Comparison of ENCODE assay signal across 15 mouse cellular contexts in the genomic region with DNA sequence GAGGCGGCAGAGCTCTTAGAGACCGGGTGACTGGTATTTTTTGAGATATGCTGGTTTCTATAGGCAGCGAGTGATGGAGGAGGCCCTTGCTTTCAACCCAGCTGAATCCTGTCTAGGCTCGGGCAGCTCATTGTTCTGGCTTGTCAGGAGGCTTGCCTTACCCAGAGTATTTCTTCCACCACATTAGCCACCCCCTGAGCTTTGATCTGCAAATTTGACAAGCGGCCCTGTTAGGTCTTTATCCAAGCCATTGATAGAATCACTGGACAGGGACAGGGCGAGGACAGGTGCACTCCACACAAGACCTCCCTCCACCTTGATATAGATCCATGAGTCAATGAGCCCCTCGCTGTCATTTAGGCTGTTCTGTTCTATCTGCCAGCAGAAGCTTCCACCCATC.
DNase-seq lines count a peak whose midpoint lies in the region; ATAC-seq and TF ChIP-seq lines count a peak whose summit lies in the region.
"Had no signal": no experiment of that assay in that cellular context is flagged by ENCODE, and none has a peak within 500 bp of the region (broad histone marks: within the 10 kb centered on the region; RNA-seq: fewer than 3 reads in every experiment).

No protein-coding gene starts in this region.

- peaks cover 45% of the 10 kb centered on the region for H3K4me1 ChIP-seq in hindbrain, embryonic 10.5 days (replicated peaks)
- H3K4me1 ChIP-seq in hindbrain, embryonic 14.5 days (replicated peaks; ENCODE audit: control insufficient read depth, insufficient read depth, low read length) = 0 out of 2 replicates have a peak, but pooled peaks cover 7% of the 10 kb centered on the region
- peaks cover 33% of the 10 kb centered on the region for H3K4me1 ChIP-seq in hindbrain, embryonic 13.5 days (replicated peaks)
- H3K4me1 ChIP-seq in thymus, adult 2 months (replicated peaks; ENCODE audit: control insufficient read depth, insufficient read depth, low read length) = no peaks in the 10 kb centered on the region
- H3K4me1 ChIP-seq: heart, embryonic 10.5 days had no signal

- H3K27me3 ChIP-seq in hindbrain, embryonic 10.5 days (ENCODE audit: insufficient read depth, poor library complexity, severe bottlenecking) = peaks cover 3% of the 10 kb centered on the region; the same call in 1 of the 2 replicates
- H3K27me3 ChIP-seq in hindbrain, embryonic 14.5 days (ENCODE audit: control insufficient read depth, insufficient read depth, low read length) = no peaks in the 10 kb centered on the region
- H3K27me3 ChIP-seq in hindbrain, embryonic 13.5 days = peaks cover 4% of the 10 kb centered on the region; the same call in 1 of the 2 replicates
- H3K27me3 ChIP-seq in thymus, adult 2 months (ENCODE audit: control insufficient read depth, insufficient read depth, low read length) = no peaks in the 10 kb centered on the region
- H3K27me3 ChIP-seq: embryonic facial prominence, embryonic 13.5 days had no signal

- H3K4me3 ChIP-seq in hindbrain, embryonic 10.5 days = no peak overlapping the region; the same call in 1 of the 2 replicates
- H3K4me3 ChIP-seq in hindbrain, embryonic 14.5 days (replicated peaks; ENCODE audit: low read length) = no peak overlapping the region
- no peak overlapping the region for H3K4me3 ChIP-seq in hindbrain, embryonic 13.5 days
- no peak overlapping the region for H3K4me3 ChIP-seq in thymus, adult 2 months (ENCODE audit: control insufficient read depth, insufficient read depth, low read length)
- H3K4me3 ChIP-seq: embryonic facial prominence, embryonic 13.5 days; heart, embryonic 10.5 days had no signal

- no peak overlapping the region for H3K4me2 ChIP-seq in hindbrain, embryonic 14.5 days (replicated peaks)
- H3K4me2 ChIP-seq in hindbrain, embryonic 13.5 days = no peak overlapping the region
- H3K4me2 ChIP-seq: embryonic facial prominence, embryonic 13.5 days; lung, embryonic 14.5 days had no signal

- TF ChIP-seq POLR2A in thymus, adult 2 months (IDR thresholded peaks at IDR 0.05; ENCODE audit: control insufficient read depth, extremely low read depth, insufficient read depth, low read length, poor library complexity) = no peak

- WGBS in hindbrain, embryonic 10.5 days = 36% methylated on average over 7 of the region's 7 CpGs
- WGBS in hindbrain, embryonic 14.5 days = 23% methylated on average over 7 of the region's 7 CpGs
- 26% methylated on average over 7 of the region's 7 CpGs for WGBS in hindbrain, embryonic 13.5 days
- WGBS in thymus, adult 2 months = 85% methylated on average over 7 of the region's 7 CpGs

- H3K9me3 ChIP-seq in hindbrain, embryonic 10.5 days = no peaks in the 10 kb centered on the region
- no peaks in the 10 kb centered on the region for H3K9me3 ChIP-seq in hindbrain, embryonic 14.5 days (ENCODE audit: control insufficient read depth, low read length)
- no peaks in the 10 kb centered on the region for H3K9me3 ChIP-seq in hindbrain, embryonic 13.5 days
- H3K9me3 ChIP-seq: embryonic facial prominence, embryonic 13.5 days; heart, embryonic 10.5 days had no signal

- peak overlapping the region; percentile 80 for H3K27ac ChIP-seq in hindbrain, embryonic 10.5 days
- no peak overlapping the region for H3K27ac ChIP-seq in hindbrain, embryonic 14.5 days
- H3K27ac ChIP-seq in hindbrain, embryonic 13.5 days = peak overlapping the region; percentile 48; the same call in 1 of the 2 replicates
- H3K27ac ChIP-seq in thymus, adult 2 months (ENCODE audit: control insufficient read depth, insufficient read depth, low read length) = no peak overlapping the region
- H3K27ac ChIP-seq: embryonic facial prominence, embryonic 13.5 days; heart, embryonic 10.5 days had no signal

- ATAC-seq in hindbrain, embryonic 14.5 days (ENCODE audit: low FRiP score) = no peak
- ATAC-seq in hindbrain, embryonic 13.5 days (ENCODE audit: low FRiP score) = no peak

- peak; percentile 51 for DNase-seq in hindbrain, embryonic 10.5 days (ENCODE audit: low spot score)
- DNase-seq in hindbrain, embryonic 14.5 days (ENCODE audit: low spot score) = no peak
- peak; percentile 70 for DNase-seq in cerebellum, adult 9-10 months
- DNase-seq in embryo, embryonic 11 days = peak; percentile 24
- DNase-seq in kidney, adult 18-20 months = no peak
- DNase-seq in urinary bladder, postnatal 25 days (ENCODE audit: low spot score) = no peak
- DNase-seq in thymus, adult 2 months = no peak
- DNase-seq: adrenal gland, postnatal 10 days; gastrocnemius, postnatal 25 days; heart, postnatal 4 days; lung, embryonic 14.5 days; thymus, postnatal 14 days had no signal

- no peaks in the 10 kb centered on the region for H3K36me3 ChIP-seq in hindbrain, embryonic 10.5 days
- H3K36me3 ChIP-seq in hindbrain, embryonic 14.5 days (replicated peaks; ENCODE audit: control insufficient read depth, insufficient read depth) = no peaks in the 10 kb centered on the region
- no peaks in the 10 kb centered on the region for H3K36me3 ChIP-seq in hindbrain, embryonic 13.5 days
- no peaks in the 10 kb centered on the region for H3K36me3 ChIP-seq in thymus, adult 2 months (ENCODE audit: control insufficient read depth, insufficient read depth, low read length)
- H3K36me3 ChIP-seq: embryonic facial prominence, embryonic 13.5 days; heart, embryonic 10.5 days had no signal

- TF ChIP-seq CTCF in thymus, adult 2 months (IDR thresholded peaks at IDR 0.05; ENCODE audit: borderline replicate concordance, control insufficient read depth, extremely low read depth, insufficient read depth, low read length, poor library complexity) = no peak

- no peak overlapping the region for H3K9ac ChIP-seq in hindbrain, embryonic 14.5 days
- no peak overlapping the region for H3K9ac ChIP-seq in hindbrain, embryonic 13.5 days
- H3K9ac ChIP-seq: embryonic facial prominence, embryonic 13.5 days; lung, embryonic 14.5 days had no signal

Comparison
In these comparisons a context has a peak if more than half of its experiments do, and no peak if none do; other contexts are left out.
1. DNase-seq: peak in hindbrain, embryonic 10.5 days (single experiment), cerebellum, adult 9-10 months (single experiment) and embryo, embryonic 11 days (single experiment); none in hindbrain, embryonic 14.5 days (single experiment), kidney, adult 18-20 months (single experiment), urinary bladder, postnatal 25 days (single experiment) and thymus, adult 2 months (single experiment).
2. H3K27ac ChIP-seq: peak in hindbrain, embryonic 10.5 days (single experiment) and hindbrain, embryonic 13.5 days (single experiment); none in hindbrain, embryonic 14.5 days (single experiment) and thymus, adult 2 months (single experiment).